Mouse (Mus musculus) megakaryocyte progenitor cell, adult 5-6 weeks (primary cell): Measurements from ENCODE around the gene Vmn1r121. TPM values are rescaled to one million over a fixed set of nuclear protein-coding genes. Genes with fewer than 3 reads are reported as not detected.
"Not testable (repeated sequence)": the region's sequence is repeated elsewhere in the genome, so short reads cannot be mapped to it uniquely, and the experiment has no call there.

Source experiments
- ATAC-seq: replicated peaks from 2 replicates; pipeline ENCODE4 v1.8.0; 2016; ENCODE audit warnings: mild to moderate bottlenecking, moderate TSS enrichment, inconsistent platforms; ENCODE audit not compliant: poor library complexity
- total RNA-seq, 2 experiments: library from RNA; stranded (forward) in 1 of 2; stranded (reverse) in 1 of 2; fragments of 157-497, 149-512 nt in 1 of 2; fragments of 200-1000 nt in 1 of 2; gene quantifications; 2 replicates each; pipeline versions ENCODE4 v1.2.3 to v1.2.4; 2015 to 2017

The Vmn1r121 gene
- total RNA-seq (2015), result not detected in 2 replicates
- total RNA-seq (2017), result not detected in 2 replicates

GRCm38 (mm10) chr7:21098413-21098812 lies at the start of gene Vmn1r121:
TSS of gene Vmn1r121 (minus strand) at chr7:21098513.
- ATAC-seq, result not testable (repeated sequence)

- ATAC-seq, result not testable (repeated sequence)
These were observed 35.7 kb upstream of the Vmn1r121 start, which contains the start of gene Vmn1r122 for GRCm38 (mm10) chr7:21134028-21134427. TSS of gene Vmn1r122 (minus strand) at chr7:21134128.

- ATAC-seq, result not testable (repeated sequence)
These were observed 44.6 kb downstream of the Vmn1r121 start, which contains the start of gene Vmn1r120 for GRCm38 (mm10) chr7:21053684-21054083. TSS of gene Vmn1r120 (minus strand) at chr7:21053784.

Other genes with a start within 250 kb of the Vmn1r121 start
- gene Vmn1r116, start 226.3 kb downstream of the Vmn1r121 start, total RNA-seq (2015), result not detected in 2 replicates
- not detected in 2 replicates for gene Vmn1r116, start 226.3 kb downstream of the Vmn1r121 start, total RNA-seq (2017)
- not detected in 2 replicates for gene Vmn1r117, start 214.4 kb downstream of the Vmn1r121 start, total RNA-seq (2015)
- not detected in 2 replicates for gene Vmn1r117, start 214.4 kb downstream of the Vmn1r121 start, total RNA-seq (2017)
- gene Vmn1r118, start 186.2 kb downstream of the Vmn1r121 start, total RNA-seq (2015), result not detected in 2 replicates
- gene Vmn1r118, start 186.2 kb downstream of the Vmn1r121 start, total RNA-seq (2017), result not detected in 2 replicates
- gene Vmn1r119, start 86.1 kb downstream of the Vmn1r121 start, total RNA-seq (2015), result not detected in 2 replicates
- gene Vmn1r119, start 86.1 kb downstream of the Vmn1r121 start, total RNA-seq (2017), result not detected in 2 replicates
- gene Vmn1r120, start 44.7 kb downstream of the Vmn1r121 start, total RNA-seq (2015), result not detected in 2 replicates
- not detected in 2 replicates for gene Vmn1r120, start 44.7 kb downstream of the Vmn1r121 start, total RNA-seq (2017)
- not detected in 2 replicates for gene Vmn1r122, start 35.6 kb upstream of the Vmn1r121 start, total RNA-seq (2015)
- gene Vmn1r122, start 35.6 kb upstream of the Vmn1r121 start, total RNA-seq (2017), result not detected in 2 replicates
- gene Vmn1r123, start 63.7 kb upstream of the Vmn1r121 start, total RNA-seq (2015), result not detected in 2 replicates
- gene Vmn1r123, start 63.7 kb upstream of the Vmn1r121 start, total RNA-seq (2017), result not detected in 2 replicates
- gene Gm5157, start 91.9 kb upstream of the Vmn1r121 start, total RNA-seq (2015), result not detected in 2 replicates
- not detected in 2 replicates for gene Gm5157, start 91.9 kb upstream of the Vmn1r121 start, total RNA-seq (2017)
- not detected in 2 replicates for gene Vmn1r124, start 162.1 kb upstream of the Vmn1r121 start, total RNA-seq (2015)
- not detected in 2 replicates for gene Vmn1r124, start 162.1 kb upstream of the Vmn1r121 start, total RNA-seq (2017)
- gene Vmn1r125, start 173.7 kb upstream of the Vmn1r121 start, total RNA-seq (2015), result not detected in 2 replicates
- gene Vmn1r125, start 173.7 kb upstream of the Vmn1r121 start, total RNA-seq (2017), result not detected in 2 replicates
- not detected in 2 replicates for gene Vmn1r126, start 203.0 kb upstream of the Vmn1r121 start, total RNA-seq (2015)
- not detected in 2 replicates for gene Vmn1r126, start 203.0 kb upstream of the Vmn1r121 start, total RNA-seq (2017)
- not detected in 2 replicates for gene Vmn1r127, start 221.3 kb upstream of the Vmn1r121 start, total RNA-seq (2015)
- gene Vmn1r127, start 221.3 kb upstream of the Vmn1r121 start, total RNA-seq (2017), result not detected in 2 replicates